Mouse (Mus musculus) granulocyte monocyte progenitor cell, adult 5-6 weeks (primary cell): ENCODE measurements around the gene Bpi. TPM values are rescaled to one million over a fixed set of nuclear protein-coding genes. Genes with fewer than 3 reads are reported as not detected.

ENCODE experiments used
- total RNA-seq, 2 experiments: library from RNA; stranded (forward) in 1 of 2; stranded (reverse) in 1 of 2; fragments of 200-712, 200-1000 nt in 1 of 2; fragments of >200 nt in 1 of 2; fragmentation: Nextera tagmentation in 1 of 2; gene quantifications; 2 replicates each; pipeline ENCODE4 v1.2.3; 2014 to 2017

The Bpi gene
- total RNA-seq, 2 experiments from 2014 or later = not detected

Other genes with a start within 250 kb of the Bpi start
- 29.5 and 38.7 TPM in 2 replicates for gene Tti1, start 229.7 kb upstream of the Bpi start, total RNA-seq (2014; fragmentation: Nextera tagmentation)
- gene Tti1, start 229.7 kb upstream of the Bpi start, total RNA-seq (2017) = 25.3 and 27.0 TPM in 2 replicates
- gene Rprd1b, start 229.6 kb upstream of the Bpi start, total RNA-seq (2014; fragmentation: Nextera tagmentation) = 28.0 and 29.5 TPM in 2 replicates
- 18.1 and 32.2 TPM in 2 replicates for gene Rprd1b, start 229.6 kb upstream of the Bpi start, total RNA-seq (2017)
- not detected in 2 replicates for gene Tgm2, start 111.7 kb upstream of the Bpi start, total RNA-seq (2014; fragmentation: Nextera tagmentation)
- gene Tgm2, start 111.7 kb upstream of the Bpi start, total RNA-seq (2017) = 0.04 and 0.21 TPM in 2 replicates
- 0.21 TPM in 1 of 2 replicates, not detected in the other for gene D630003M21Rik, start 28.9 kb upstream of the Bpi start, total RNA-seq (2014; fragmentation: Nextera tagmentation)
- not detected in 2 replicates for gene D630003M21Rik, start 28.9 kb upstream of the Bpi start, total RNA-seq (2017)
- 84.4 and 140 TPM in 2 replicates for gene Lbp, start 48.4 kb downstream of the Bpi start, total RNA-seq (2014; fragmentation: Nextera tagmentation)
- 200 and 215 TPM in 2 replicates for gene Lbp, start 48.4 kb downstream of the Bpi start, total RNA-seq (2017)
- gene Snhg11, start 117.5 kb downstream of the Bpi start, total RNA-seq (2014; fragmentation: Nextera tagmentation) = 0.04 TPM in 1 of 2 replicates, not detected in the other
- 0.21 TPM in 1 of 2 replicates, not detected in the other for gene Snhg11, start 117.5 kb downstream of the Bpi start, total RNA-seq (2017)
- 24.0 and 54.0 TPM in 2 replicates for gene Ralgapb, start 151.8 kb downstream of the Bpi start, total RNA-seq (2014; fragmentation: Nextera tagmentation)
- 25.8 and 32.1 TPM in 2 replicates for gene Ralgapb, start 151.8 kb downstream of the Bpi start, total RNA-seq (2017)
- not detected in 2 replicates for gene Adig, start 244.5 kb downstream of the Bpi start, total RNA-seq (2014; fragmentation: Nextera tagmentation)
- not detected in 2 replicates for gene Adig, start 244.5 kb downstream of the Bpi start, total RNA-seq (2017)